Mouse (Mus musculus): ENCODE measurements around the gene Bpifb2. TPM values are rescaled to one million over a fixed set of nuclear protein-coding genes. Genes with fewer than 3 reads are reported as not detected.
"Not testable (repeated sequence)": the region's sequence is repeated elsewhere in the genome, so short reads cannot be mapped to it uniquely, and the experiment has no call there.

Bpifb2 gene
- not detected in 2 replicates for polyA plus RNA-seq (2015; fragmentation: Nextera tagmentation; extraction: Ambion mirVana)

DNA sequence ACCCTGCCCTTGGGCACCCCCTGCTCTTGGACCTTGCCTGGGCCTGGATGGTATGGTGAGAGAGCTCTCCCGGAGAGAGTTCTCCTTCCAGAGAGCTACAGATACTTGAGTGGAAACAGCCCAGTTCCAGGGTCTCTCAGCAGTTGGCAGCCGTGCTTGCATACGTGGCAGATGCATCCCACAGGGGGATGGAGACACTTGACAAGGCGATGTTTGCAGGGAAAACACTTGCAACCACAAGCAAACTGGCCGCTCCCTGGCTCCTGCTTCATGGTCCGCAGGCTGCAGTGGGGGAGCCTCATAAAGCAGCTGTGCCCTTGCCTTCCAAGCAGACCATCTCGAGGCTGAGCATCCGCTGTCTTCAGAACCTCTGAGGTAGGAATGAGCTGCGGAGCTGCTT, at the start of gene Bpifb2:
Gene Bpifb2, plus strand, starts transcription at position 301 of the 400 bp plus-strand sequence.
- Histone ChIP-seq H3K9ac (ENCODE audit: low read length) (no peak within 1 kb of the TSS), H3K4me2 (ENCODE audit: low read depth, low read length) (no peak within 1 kb of the TSS), H3K9me3 (replicated peaks; ENCODE audit: control insufficient read depth, low read length) (no peaks in the 10 kb centered on the region), H3K27me3 (ENCODE audit: control insufficient read depth, insufficient read depth, low read length) (no peaks in the 10 kb centered on the region), H3K4me3 (replicated peaks; ENCODE audit: low read length) (no peak within 1 kb of the TSS), H3K4me1 (ENCODE audit: control insufficient read depth, insufficient read depth, low read length) (no peaks in the 10 kb centered on the region), H3K36me3 (ENCODE audit: control insufficient read depth, insufficient read depth, low read length) (no peaks in the 10 kb centered on the region), H3K27ac (ENCODE audit: low read length) (no peak within 1 kb of the TSS)
- 65% methylated on average over 9 of the region's 9 CpGs for WGBS
- ATAC-seq (ENCODE audit: insufficient read depth, low FRiP score) = no peak

GRCm38 (mm10) chr2:153825900-153826299, 48.9 kb upstream of the Bpifb2 start:
- H3K9me3 ChIP-seq (replicated peaks; ENCODE audit: control insufficient read depth, low read length); H3K36me3 ChIP-seq (ENCODE audit: control insufficient read depth, insufficient read depth, low read length); H3K27me3 ChIP-seq (ENCODE audit: control insufficient read depth, insufficient read depth, low read length); H3K4me2 ChIP-seq (ENCODE audit: low read depth, low read length); H3K4me1 ChIP-seq (ENCODE audit: control insufficient read depth, insufficient read depth, low read length); H3K27ac ChIP-seq (ENCODE audit: low read length); H3K4me3 ChIP-seq (replicated peaks; ENCODE audit: low read length); ATAC-seq (ENCODE audit: insufficient read depth, low FRiP score); H3K9ac ChIP-seq (ENCODE audit: low read length): not testable (repeated sequence)
- WGBS = 59% methylated on average over 32 of the region's 32 CpGs

DNA sequence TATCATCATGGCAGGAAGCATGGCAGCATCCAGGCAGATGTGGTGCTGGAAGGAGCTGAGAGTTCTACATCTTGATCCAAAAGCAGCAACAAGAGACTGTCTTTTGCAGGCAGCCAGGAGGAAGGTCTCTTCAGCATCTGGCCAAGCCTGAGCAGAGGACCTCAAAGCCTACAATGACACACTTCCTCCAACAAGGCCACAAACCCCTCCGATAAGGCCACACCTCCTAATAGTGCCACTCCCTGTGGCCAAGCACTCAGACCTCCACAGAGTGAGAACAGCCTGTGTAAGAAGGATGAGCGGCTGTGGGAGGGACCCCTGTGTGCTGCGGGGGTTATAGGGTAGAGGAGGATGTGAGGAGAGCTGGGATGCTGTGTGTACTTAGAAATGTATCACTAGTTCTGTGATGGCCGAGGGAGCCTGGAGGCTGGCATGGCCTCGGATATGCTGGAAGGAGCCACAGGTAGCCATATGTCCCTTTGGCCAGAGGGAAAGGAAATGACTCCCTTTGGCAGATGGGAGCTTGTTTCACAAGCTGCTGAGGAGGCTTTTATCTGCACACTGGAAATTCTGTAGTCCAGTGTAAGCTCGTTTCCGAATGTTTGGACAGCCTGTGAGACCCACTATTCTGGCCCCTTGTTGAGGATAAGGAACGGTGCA, 47.5 kb upstream of the Bpifb2 start:
- Histone ChIP-seq H3K27me3 (ENCODE audit: control insufficient read depth, insufficient read depth, low read length) (no peaks in the 10 kb centered on the region), H3K4me3 (replicated peaks; ENCODE audit: low read length) (no peak overlapping the region), H3K9me3 (replicated peaks; ENCODE audit: control insufficient read depth, low read length) (no peaks in the 10 kb centered on the region), H3K9ac (ENCODE audit: low read length) (no peak overlapping the region), H3K27ac (ENCODE audit: low read length) (no peak overlapping the region), H3K36me3 (ENCODE audit: control insufficient read depth, insufficient read depth, low read length) (no peaks in the 10 kb centered on the region), H3K4me2 (ENCODE audit: low read depth, low read length) (no peak overlapping the region), H3K4me1 (ENCODE audit: control insufficient read depth, insufficient read depth, low read length) (peaks cover 6% of the 10 kb centered on the region)
- 82% methylated on average over 8 of the region's 8 CpGs for WGBS
- ATAC-seq (ENCODE audit: insufficient read depth, low FRiP score) = no peak

GRCm38 (mm10) chr2:153828704-153829103, 46.1 kb upstream of the Bpifb2 start:
- Histone ChIP-seq H3K9ac (ENCODE audit: low read length) (no peak overlapping the region), H3K27me3 (ENCODE audit: control insufficient read depth, insufficient read depth, low read length) (no peaks in the 10 kb centered on the region), H3K36me3 (ENCODE audit: control insufficient read depth, insufficient read depth, low read length) (no peaks in the 10 kb centered on the region), H3K4me1 (ENCODE audit: control insufficient read depth, insufficient read depth, low read length) (peaks cover 6% of the 10 kb centered on the region), H3K27ac (ENCODE audit: low read length) (no peak overlapping the region), H3K4me3 (replicated peaks; ENCODE audit: low read length) (no peak overlapping the region), H3K9me3 (replicated peaks; ENCODE audit: control insufficient read depth, low read length) (no peaks in the 10 kb centered on the region), H3K4me2 (ENCODE audit: low read depth, low read length) (no peak overlapping the region)
- 73% methylated on average over 7 of the region's 7 CpGs for WGBS
- no peak for ATAC-seq (ENCODE audit: insufficient read depth, low FRiP score)

GRCm38 (mm10) chr2:153833291-153833690, 41.6 kb upstream of the Bpifb2 start:
- Histone ChIP-seq H3K36me3 (ENCODE audit: control insufficient read depth, insufficient read depth, low read length) (no peaks in the 10 kb centered on the region), H3K27me3 (ENCODE audit: control insufficient read depth, insufficient read depth, low read length) (no peaks in the 10 kb centered on the region), H3K9ac (ENCODE audit: low read length) (no peak overlapping the region), H3K4me3 (replicated peaks; ENCODE audit: low read length) (no peak overlapping the region), H3K4me2 (ENCODE audit: low read depth, low read length) (no peak overlapping the region), H3K9me3 (replicated peaks; ENCODE audit: control insufficient read depth, low read length) (no peaks in the 10 kb centered on the region), H3K4me1 (ENCODE audit: control insufficient read depth, insufficient read depth, low read length) (no peaks in the 10 kb centered on the region), H3K27ac (ENCODE audit: low read length) (no peak overlapping the region)
- 85% methylated on average over 8 of the region's 8 CpGs for WGBS
- no peak for ATAC-seq (ENCODE audit: insufficient read depth, low FRiP score)

DNA sequence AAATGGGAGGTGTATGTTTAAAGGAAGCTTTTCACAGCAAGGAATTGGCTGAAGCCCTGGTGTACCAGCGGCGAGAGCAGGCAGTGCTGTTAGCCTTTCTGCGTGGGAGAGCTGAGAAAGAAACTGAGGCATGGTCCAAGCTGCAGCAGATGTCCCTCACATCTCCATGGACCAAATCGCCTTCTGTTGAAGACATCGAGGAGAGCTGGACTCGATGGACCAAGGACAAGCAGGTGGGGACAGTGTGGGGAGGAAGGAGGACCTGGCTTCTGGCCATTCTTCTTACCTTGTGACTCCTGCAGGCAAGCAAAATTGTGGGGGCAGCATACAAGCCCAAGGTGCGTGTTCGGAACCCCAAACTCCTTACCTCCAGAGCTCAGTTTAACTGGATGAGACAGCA, 32.0 kb upstream of the Bpifb2 start:
- WGBS = 74% methylated on average over 8 of the region's 8 CpGs
- H3K4me2 ChIP-seq (ENCODE audit: low read depth, low read length) = no peak overlapping the region
- H3K36me3 ChIP-seq (ENCODE audit: control insufficient read depth, insufficient read depth, low read length) = no peaks in the 10 kb centered on the region
- no peak overlapping the region for H3K9ac ChIP-seq (ENCODE audit: low read length)
- H3K9me3 ChIP-seq (replicated peaks; ENCODE audit: control insufficient read depth, low read length) = no peaks in the 10 kb centered on the region
- no peak for ATAC-seq (ENCODE audit: insufficient read depth, low FRiP score)
- H3K4me1 ChIP-seq (ENCODE audit: control insufficient read depth, insufficient read depth, low read length) = no peaks in the 10 kb centered on the region
- H3K4me3 ChIP-seq (replicated peaks; ENCODE audit: low read length) = no peak overlapping the region
- H3K27ac ChIP-seq (ENCODE audit: low read length) = no peak overlapping the region
- H3K27me3 ChIP-seq (ENCODE audit: control insufficient read depth, insufficient read depth, low read length) = no peaks in the 10 kb centered on the region

- no peaks in the 10 kb centered on the region for H3K36me3 ChIP-seq (ENCODE audit: control insufficient read depth, insufficient read depth, low read length)
- no peaks in the 10 kb centered on the region; the same call in 1 of the 2 replicates for H3K9me3 ChIP-seq (replicated peaks; ENCODE audit: control insufficient read depth, low read length)
- H3K9ac ChIP-seq (ENCODE audit: low read length) = no peak overlapping the region
- no peak overlapping the region for H3K4me3 ChIP-seq (replicated peaks; ENCODE audit: low read length)
- H3K27ac ChIP-seq (ENCODE audit: low read length) = no peak overlapping the region
- WGBS = 76% methylated on average over 3 of the region's 3 CpGs
- no peaks in the 10 kb centered on the region for H3K4me1 ChIP-seq (ENCODE audit: control insufficient read depth, insufficient read depth, low read length)
- no peak overlapping the region for H3K4me2 ChIP-seq (ENCODE audit: low read depth, low read length)
- no peak for ATAC-seq (ENCODE audit: insufficient read depth, low FRiP score)
- H3K27me3 ChIP-seq (ENCODE audit: control insufficient read depth, insufficient read depth, low read length) = no peaks in the 10 kb centered on the region
Observed at GRCm38 (mm10) chr2:153848389-153848788, 26.5 kb upstream of the Bpifb2 start.

DNA sequence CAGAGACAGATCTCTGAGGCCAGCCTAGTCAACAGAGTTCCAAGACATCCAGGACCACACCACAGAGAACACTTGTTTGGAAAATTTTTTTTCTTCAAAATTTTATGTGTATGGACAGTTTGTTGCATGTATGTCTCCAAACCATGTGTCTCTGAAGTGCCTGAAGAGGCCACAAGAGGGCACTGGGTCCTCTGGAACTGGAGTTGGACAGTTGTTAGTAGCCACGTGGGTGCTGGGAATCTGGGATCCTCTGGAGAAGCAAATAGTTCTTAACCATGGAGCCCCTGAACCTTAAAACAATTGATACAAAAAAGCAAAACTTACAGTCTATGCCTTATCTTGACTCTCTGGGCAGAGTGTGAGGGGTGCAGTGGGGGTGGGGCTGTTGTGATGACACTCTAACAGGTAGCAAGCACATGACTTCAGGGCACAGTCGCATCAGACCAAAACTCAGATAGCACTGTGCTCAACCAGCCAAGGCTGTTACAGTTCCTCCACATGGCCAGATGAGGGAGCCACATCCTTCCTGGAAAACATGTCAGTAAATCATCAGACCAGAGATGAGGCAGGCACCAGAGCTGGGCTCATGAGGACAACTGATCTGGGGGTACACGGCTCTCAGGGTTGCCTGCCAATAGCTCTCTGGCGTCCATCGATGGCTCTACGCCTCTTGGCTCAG, 24.4 kb upstream of the Bpifb2 start:
- Histone ChIP-seq H3K4me3 (replicated peaks; ENCODE audit: low read length) (no peak overlapping the region), H3K27me3 (ENCODE audit: control insufficient read depth, insufficient read depth, low read length) (no peaks in the 10 kb centered on the region), H3K36me3 (ENCODE audit: control insufficient read depth, insufficient read depth, low read length) (no peaks in the 10 kb centered on the region), H3K9me3 (replicated peaks; ENCODE audit: control insufficient read depth, low read length) (no peaks in the 10 kb centered on the region; the same call in 1 of the 2 replicates), H3K4me1 (ENCODE audit: control insufficient read depth, insufficient read depth, low read length) (no peaks in the 10 kb centered on the region), H3K9ac (ENCODE audit: low read length) (no peak overlapping the region), H3K27ac (ENCODE audit: low read length) (no peak overlapping the region), H3K4me2 (ENCODE audit: low read depth, low read length) (no peak overlapping the region)
- 83% methylated on average over 6 of the region's 6 CpGs for WGBS
- ATAC-seq (ENCODE audit: insufficient read depth, low FRiP score) = no peak

- 50% methylated on average over 4 of the region's 4 CpGs for WGBS
- H3K4me3 ChIP-seq (replicated peaks; ENCODE audit: low read length) = no peak overlapping the region
- no peaks in the 10 kb centered on the region for H3K36me3 ChIP-seq (ENCODE audit: control insufficient read depth, insufficient read depth, low read length)
- H3K9ac ChIP-seq (ENCODE audit: low read length) = no peak overlapping the region
- ATAC-seq (ENCODE audit: insufficient read depth, low FRiP score) = no peak
- H3K4me2 ChIP-seq (ENCODE audit: low read depth, low read length) = no peak overlapping the region
- no peaks in the 10 kb centered on the region for H3K4me1 ChIP-seq (ENCODE audit: control insufficient read depth, insufficient read depth, low read length)
- H3K9me3 ChIP-seq (replicated peaks; ENCODE audit: control insufficient read depth, low read length) = no peaks in the 10 kb centered on the region; the same call in 1 of the 2 replicates
- no peaks in the 10 kb centered on the region for H3K27me3 ChIP-seq (ENCODE audit: control insufficient read depth, insufficient read depth, low read length)
- no peak overlapping the region for H3K27ac ChIP-seq (ENCODE audit: low read length)
Observed at GRCm38 (mm10) chr2:153851030-153851360, 23.9 kb upstream of the Bpifb2 start.

Measured in stomach, embryonic 16.5 days (tissue).